ENCODE assay signal across 23 mouse cellular contexts in genomic region chr14:48603490-48603889, GRCm38 (mm10).
DNase-seq lines count a peak whose midpoint lies in the region; ATAC-seq and TF ChIP-seq lines count a peak whose summit lies in the region.
"Had no signal": no experiment of that assay in that cellular context is flagged by ENCODE, and none has a peak within 500 bp of the region (broad histone marks: within the 10 kb centered on the region; RNA-seq: fewer than 3 reads in every experiment).

No protein-coding gene starts in this region.

- TF ChIP-seq CTCF in kidney, postnatal 0 days (IDR thresholded peaks at IDR 0.05; ENCODE audit: low read depth) = no peak

- H3K27me3 ChIP-seq in kidney, embryonic 15.5 days = no peaks in the 10 kb centered on the region
- no peaks in the 10 kb centered on the region for H3K27me3 ChIP-seq in kidney, postnatal 0 days (ENCODE audit: insufficient read depth, low read length)
- H3K27me3 ChIP-seq: embryonic facial prominence, embryonic 12.5 days had no signal

- H3K9me3 ChIP-seq in kidney, embryonic 15.5 days (replicated peaks) = no peaks in the 10 kb centered on the region
- no peaks in the 10 kb centered on the region for H3K9me3 ChIP-seq in kidney, postnatal 0 days (replicated peaks; ENCODE audit: low read length)
- H3K9me3 ChIP-seq: embryonic facial prominence, embryonic 10.5 days; embryonic facial prominence, embryonic 12.5 days; forebrain, embryonic 13.5 days; forebrain, embryonic 15.5 days had no signal

- DNase-seq in heart, adult 11 months = peak; percentile 76
- no peak for DNase-seq in heart, postnatal 4 days
- DNase-seq in kidney, adult 8-10 months = no peak
- peak; percentile 46 for DNase-seq in kidney, postnatal 0 days (ENCODE audit: low spot score)
- no peak for DNase-seq in kidney, postnatal 4 days
- DNase-seq: adrenal gland, adult 8-10 months; adrenal gland, postnatal 14 days; adrenal gland, postnatal 36 days; B cell, adult 2 months; cerebellum, adult 11-12 months; cerebellum, adult 2 months; cerebellum, adult 9-10 months; cerebellum, postnatal 10 days; cerebellum, postnatal 25 days; forebrain, postnatal 0 days had no signal

- peak; percentile 67 for ATAC-seq in kidney, embryonic 15.5 days (replicated peaks; ENCODE audit: low FRiP score)
- peak; percentile 57 for ATAC-seq in kidney, postnatal 0 days (replicated peaks; ENCODE audit: low FRiP score, low read depth)
- ATAC-seq: activated CD4-positive, CD25-positive, alpha-beta regulatory T cell, adult 4 months; CD4-positive, CD25-positive, alpha-beta regulatory T cell, adult 4 months; forebrain, embryonic 13.5 days; forebrain, embryonic 15.5 days; forebrain, postnatal 0 days; Patski had no signal

- no peaks in the 10 kb centered on the region for H3K36me3 ChIP-seq in kidney, embryonic 15.5 days
- H3K36me3 ChIP-seq in kidney, postnatal 0 days (ENCODE audit: insufficient read depth, low read length) = no peaks in the 10 kb centered on the region
- H3K36me3 ChIP-seq: embryonic facial prominence, embryonic 10.5 days; embryonic facial prominence, embryonic 12.5 days; forebrain, embryonic 15.5 days had no signal

- no peak overlapping the region for H3K4me3 ChIP-seq in kidney, embryonic 15.5 days (replicated peaks)
- no peak overlapping the region for H3K4me3 ChIP-seq in kidney, postnatal 0 days (replicated peaks; ENCODE audit: low read depth, low read length)
- H3K4me3 ChIP-seq: embryonic facial prominence, embryonic 10.5 days; embryonic facial prominence, embryonic 12.5 days; forebrain, embryonic 13.5 days; forebrain, embryonic 15.5 days had no signal

- H3K27ac ChIP-seq in kidney, embryonic 15.5 days = no peak overlapping the region
- no peak overlapping the region for H3K27ac ChIP-seq in kidney, postnatal 0 days
- H3K27ac ChIP-seq: embryonic facial prominence, embryonic 10.5 days; embryonic facial prominence, embryonic 12.5 days; forebrain, embryonic 13.5 days; forebrain, embryonic 15.5 days had no signal

- no peaks in the 10 kb centered on the region for H3K4me1 ChIP-seq in kidney, embryonic 15.5 days
- no peaks in the 10 kb centered on the region for H3K4me1 ChIP-seq in kidney, postnatal 0 days (replicated peaks; ENCODE audit: insufficient read depth, low read length)
- H3K4me1 ChIP-seq: embryonic facial prominence, embryonic 10.5 days; embryonic facial prominence, embryonic 12.5 days had no signal

- no peak overlapping the region for H3K4me2 ChIP-seq in kidney, embryonic 15.5 days
- no peak overlapping the region for H3K4me2 ChIP-seq in kidney, postnatal 0 days (ENCODE audit: low read length)
- H3K4me2 ChIP-seq: embryonic facial prominence, embryonic 12.5 days; forebrain, embryonic 13.5 days; forebrain, embryonic 15.5 days had no signal

- 33% methylated on average over 6 of the region's 6 CpGs for WGBS in kidney, embryonic 15.5 days
- 32% methylated on average over 6 of the region's 6 CpGs for WGBS in kidney, postnatal 0 days

- H3K9ac ChIP-seq in kidney, embryonic 15.5 days = no peak overlapping the region
- no peak overlapping the region for H3K9ac ChIP-seq in kidney, postnatal 0 days (ENCODE audit: low read depth, low read length)
- H3K9ac ChIP-seq: embryonic facial prominence, embryonic 12.5 days; forebrain, embryonic 13.5 days; forebrain, embryonic 15.5 days; forebrain, postnatal 0 days had no signal

Comparison
In these comparisons a context has a peak if more than half of its experiments do, and no peak if none do; other contexts are left out.
1. DNase-seq: peak in heart, adult 11 months (single experiment) and kidney, postnatal 0 days (single experiment); none in heart, postnatal 4 days (single experiment), kidney, adult 8-10 months (0 of 2) and kidney, postnatal 4 days (0 of 2).